Mouse (Mus musculus) fibroblast of lung, adult 2 months (primary cell): ENCODE results near the gene AU022252.
"Not testable (repeated sequence)": the region's sequence is repeated elsewhere in the genome, so short reads cannot be mapped to it uniquely, and the experiment has no call there.

Experiments used
- DNase-seq: peaks from one replicate; pipeline ENCODE4 v3.0.0-alpha.2; 2011; ENCODE audit warnings: low read depth

The AU022252 gene

DNA sequence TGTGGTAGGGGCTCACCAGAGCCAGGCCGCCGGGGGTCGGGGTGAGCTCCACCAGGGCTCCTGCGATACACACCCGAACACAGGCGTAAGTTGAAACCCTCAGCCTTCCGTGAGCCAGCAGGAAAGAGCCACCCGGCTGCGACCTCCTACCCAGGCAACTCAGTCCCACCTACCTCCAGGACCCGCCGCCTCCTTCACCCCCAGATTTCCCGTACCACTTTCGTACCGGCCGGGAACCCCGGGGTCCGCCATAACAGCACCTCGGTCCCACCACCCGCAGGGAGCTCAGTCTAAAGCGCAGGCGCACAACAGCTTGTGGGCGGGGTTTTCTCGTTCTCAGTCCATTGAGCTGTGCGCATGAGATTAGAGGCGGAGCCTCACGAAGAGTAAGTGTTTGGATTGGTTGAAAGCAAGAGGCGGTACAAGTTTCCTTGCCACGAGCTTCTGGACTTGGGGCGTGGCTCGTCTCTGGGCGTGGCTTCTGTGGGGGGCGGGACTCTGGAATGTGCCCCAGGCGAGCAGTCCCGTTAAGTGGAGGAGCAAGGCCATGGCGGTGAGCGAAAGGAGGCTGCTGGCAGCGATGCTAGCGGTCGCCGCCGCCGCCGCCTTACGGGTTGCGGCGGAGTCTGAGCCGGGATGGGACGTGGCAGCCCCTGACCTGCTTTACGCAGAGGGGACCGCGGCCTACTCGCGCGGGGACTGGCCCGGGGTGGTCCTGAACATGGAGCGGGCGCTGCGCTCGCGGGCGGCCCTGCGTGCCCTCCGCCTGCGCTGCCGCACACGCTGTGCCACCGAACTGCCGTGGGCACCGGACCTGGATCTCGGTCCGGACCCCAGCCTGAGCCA, at the start of gene AU022252, which contains the start of gene P3h1:
TSS of gene AU022252 (minus strand) at position 303 of the 846 bp plus-strand sequence.
TSS of gene P3h1 (plus strand) at position 506 of the 846 bp plus-strand sequence.
- DNase-seq = peak; percentile 91

DNA sequence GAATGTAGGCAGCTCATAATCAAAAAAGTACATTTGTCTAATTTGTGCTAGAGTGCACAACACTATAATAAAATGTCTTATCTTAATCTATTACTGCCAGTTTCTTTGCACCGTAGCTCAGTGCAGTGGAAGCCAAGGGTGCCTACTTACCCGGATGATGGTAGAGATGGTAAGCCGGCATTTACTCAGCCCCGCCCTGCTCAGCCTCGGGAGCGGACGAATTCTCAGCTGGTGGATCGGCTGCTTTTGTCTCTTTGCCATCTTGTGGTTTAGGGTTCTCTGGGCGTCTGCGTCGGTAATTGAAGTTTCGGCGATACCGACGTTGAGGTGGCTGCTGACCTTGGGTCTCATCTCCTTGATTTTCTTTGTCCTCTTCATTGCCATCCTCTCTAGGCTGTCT, 46.3 kb upstream of the AU022252 start:
- not testable (repeated sequence) for DNase-seq

DNA sequence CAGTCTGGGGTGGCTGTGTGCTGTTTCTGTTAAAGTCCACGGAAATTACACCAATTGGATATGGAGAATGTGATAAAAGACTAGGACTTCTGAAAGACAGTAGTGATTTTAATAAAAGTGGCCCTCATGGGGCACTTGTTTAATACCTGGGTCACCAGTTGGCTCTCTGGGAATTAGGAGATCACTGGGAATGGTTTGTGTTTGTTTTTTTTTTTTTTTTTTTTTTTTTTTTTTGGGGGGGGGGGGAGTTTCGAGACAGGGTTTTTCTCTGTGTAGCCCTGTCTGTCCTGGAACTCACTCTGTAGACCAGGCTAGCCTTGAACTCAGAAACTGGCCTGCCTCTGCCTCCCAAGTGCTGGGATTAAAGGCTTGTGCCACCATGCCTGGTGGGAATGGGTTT, 43.2 kb upstream of the AU022252 start:
- DNase-seq = no peak

DNA sequence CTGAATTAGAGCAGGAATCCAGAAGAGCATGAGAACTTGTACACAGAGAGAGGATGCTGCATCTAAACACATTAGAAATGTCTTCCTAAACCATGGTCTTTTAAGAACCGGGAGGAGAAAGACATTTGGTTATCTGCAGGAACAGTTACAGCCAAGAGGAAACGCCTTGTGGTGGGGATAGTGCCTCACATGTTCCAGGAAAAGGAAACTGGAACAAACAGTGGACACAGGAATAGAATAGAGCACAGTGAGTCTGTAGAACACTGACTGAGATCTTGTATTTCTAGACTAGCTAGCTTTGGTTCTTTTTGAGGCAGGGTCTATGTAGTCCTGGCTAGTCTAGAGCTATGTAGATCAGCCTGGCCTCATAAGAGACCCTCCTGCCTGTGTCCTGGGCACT, 42.7 kb upstream of the AU022252 start:
- DNase-seq = no peak

DNA sequence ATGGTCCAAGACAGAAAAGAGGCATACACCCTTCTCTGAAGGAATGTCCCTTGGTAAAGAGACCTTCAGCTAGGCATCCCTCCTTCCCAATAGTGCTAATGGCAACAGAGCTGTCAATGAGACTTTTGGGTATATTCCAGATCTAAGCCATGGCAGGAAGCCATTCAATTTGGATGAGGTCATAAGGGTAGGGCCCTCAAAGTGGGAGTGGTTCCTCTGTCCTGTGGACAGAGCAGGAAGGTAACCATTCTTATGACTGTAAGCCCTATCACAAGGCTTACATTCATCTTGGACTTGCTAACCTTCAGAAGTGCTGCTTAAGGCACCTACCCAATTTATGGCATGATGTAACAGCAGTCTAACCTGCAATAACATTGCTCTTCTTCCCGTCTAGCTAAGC, 42.1 kb upstream of the AU022252 start:
- no peak for DNase-seq

DNA sequence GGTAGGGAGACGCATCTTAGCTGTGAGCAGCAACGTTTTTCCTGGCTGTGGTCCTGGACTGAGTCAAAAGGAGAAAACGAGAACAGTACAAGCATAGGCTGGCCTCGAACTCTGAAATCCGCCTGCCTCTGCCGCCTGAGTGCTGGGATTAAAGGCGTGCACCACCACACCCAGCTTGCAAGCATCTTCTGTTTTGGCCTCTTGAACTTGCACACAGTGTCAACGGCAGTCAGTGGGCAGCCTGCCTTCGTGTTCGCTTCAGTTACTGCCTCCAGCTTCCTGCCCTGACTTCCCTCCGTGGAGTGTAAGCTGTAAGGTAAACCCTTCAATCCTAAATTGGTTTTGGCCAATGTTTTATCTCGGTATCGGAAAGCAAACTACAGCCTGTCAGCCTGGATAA, 34.1 kb upstream of the AU022252 start:
- no peak for DNase-seq

DNA sequence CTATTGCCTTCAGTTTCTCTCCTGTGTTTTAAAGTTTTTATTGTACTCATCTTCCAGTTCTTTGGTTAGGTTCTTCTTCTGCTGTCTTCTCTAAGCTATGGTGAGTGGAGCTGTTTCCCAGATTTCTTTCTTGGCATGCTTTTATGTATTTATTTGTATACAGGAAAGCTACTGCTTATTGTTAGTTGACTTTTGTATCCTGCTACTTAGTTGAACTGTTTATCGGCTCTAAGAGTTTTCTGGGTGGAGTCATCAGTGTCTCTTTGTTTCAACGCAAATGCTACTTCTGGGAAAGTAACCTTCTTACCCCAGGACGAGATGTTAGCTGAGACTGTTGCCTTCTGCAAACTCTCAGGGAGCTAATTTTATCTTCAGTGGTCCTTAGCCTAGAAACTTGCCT, 30.9 kb upstream of the AU022252 start:
- no peak for DNase-seq

DNA sequence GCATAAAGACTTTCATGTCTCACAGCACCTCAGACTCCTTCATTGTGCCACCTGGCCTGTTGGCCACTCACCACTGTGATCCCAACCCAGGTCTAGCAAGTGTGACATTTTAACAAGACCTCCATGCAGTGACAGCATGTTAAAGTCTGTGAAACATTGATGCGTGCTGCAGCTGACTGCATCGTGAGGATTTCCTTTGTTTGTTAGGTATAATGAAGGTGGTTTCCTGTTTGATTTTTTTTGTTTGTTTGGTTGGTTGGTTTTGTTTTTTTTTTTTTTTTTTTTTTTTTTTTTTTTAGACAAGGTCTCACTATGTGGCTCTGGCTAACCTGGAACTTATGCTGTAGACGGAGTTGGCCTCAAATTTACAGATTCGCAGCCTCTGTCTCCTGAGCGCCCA, 30.0 kb upstream of the AU022252 start:
- DNase-seq = no peak

DNA sequence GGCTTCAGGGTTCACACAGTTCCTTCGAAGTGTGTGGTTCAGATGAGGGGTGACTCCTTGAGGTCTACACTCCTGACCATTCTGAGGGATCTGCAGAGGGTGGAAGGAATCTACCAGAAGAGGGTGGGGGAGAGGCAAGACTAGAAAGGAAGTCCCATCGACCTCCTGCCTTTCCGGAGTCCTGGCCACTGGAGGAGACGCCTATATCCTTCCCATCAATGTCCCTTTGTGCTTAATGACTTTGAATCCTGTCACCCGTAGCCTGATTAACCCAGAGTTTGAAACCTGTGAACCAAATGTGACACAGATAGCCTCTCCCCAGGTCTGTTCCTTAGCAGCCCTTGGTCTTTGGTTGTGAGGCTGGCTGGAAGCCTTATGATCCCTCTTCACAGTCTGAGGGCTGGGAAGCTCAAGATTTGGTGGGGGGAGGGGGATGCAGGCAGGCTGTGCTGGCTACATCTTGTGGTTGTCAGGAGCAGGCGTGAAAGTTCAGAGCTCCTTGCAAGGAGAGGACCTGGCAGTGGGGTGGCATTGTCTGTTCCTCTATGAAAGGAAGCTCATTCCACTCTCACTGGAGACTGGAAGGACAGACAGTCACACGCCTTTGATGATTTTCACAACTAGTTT, 28.7 kb upstream of the AU022252 start:
- DNase-seq = no peak

DNA sequence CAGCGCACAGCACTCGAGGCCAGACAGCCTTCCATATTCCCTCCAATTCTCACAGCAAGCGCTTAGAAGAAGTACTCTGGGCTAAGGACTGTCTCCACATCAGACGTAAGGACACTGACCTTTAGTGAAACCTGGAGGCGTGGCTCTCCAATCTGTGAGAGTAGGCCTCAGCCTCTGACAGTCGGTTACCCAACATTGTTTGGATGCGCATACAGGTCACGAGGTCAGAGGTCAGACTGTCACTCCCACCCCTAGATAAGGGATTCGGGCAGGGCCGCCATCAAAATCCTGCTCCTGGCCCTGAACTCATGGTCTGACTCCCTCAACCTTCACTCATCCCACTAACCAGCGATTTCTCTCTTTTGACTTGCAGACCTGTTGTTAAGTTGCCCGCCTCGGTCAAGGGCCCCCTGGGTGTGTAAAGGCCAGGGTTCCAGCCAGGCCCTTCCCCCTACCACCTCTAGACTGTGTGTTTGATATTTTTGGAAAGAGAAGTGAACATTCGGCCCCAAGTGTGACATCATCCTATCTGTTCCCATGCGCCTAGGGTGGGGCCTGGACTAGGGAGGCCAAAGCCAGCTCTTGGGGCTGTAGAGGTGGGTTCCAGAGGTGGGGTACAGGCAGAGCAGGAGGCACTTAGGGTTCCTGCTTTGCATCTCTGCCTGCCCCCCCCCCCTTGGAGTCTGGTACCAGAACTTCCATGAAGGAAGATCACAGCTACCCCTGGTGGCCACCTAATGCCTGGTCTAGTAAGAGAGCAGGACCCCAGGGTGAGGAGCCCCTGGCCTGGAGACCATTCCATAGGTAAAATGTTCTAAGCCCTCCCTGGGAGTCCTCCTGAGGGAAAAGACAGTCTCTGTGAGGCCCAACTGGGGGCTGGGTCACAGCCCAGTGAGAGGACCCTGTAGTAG, 27.1 kb upstream of the AU022252 start:
- DNase-seq = no peak

DNA sequence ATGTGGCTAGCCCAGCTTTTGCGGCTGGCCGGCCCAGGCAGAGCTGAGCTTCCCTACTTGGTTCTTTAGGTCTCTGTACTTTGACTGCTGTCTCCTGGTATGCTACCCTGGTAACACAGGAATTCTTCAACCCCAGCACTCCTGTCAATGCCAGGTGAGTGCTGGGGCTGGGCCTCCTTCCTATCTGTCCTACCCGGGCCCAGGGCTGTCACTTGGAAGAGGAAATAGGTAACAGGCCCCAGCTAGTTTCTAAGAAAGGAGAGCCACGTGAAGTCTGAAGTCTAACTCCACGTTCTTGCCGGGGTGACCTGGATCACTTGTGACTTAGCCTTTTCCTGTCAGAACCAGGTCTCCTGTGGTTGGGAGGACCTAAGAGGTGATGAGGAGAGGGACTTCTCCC, 24.6 kb upstream of the AU022252 start:
- DNase-seq = no peak

DNA sequence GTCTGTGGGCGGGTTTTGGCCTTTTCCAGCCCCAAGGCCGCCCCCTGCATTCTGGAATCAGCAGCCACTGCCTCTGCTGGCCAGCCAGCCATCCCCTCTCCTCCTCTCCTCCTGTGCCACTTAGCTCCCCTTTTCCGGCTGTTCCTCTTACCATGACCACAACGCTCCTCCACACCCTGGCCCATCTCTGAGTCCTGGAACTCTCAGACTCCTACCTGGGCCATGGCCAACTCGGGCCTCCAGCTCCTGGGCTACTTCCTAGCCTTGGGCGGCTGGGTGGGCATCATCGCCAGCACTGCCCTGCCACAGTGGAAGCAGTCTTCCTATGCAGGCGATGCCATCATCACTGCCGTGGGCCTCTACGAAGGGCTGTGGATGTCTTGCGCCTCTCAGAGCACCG, 22.8 kb upstream of the AU022252 start, which contains the start of gene Cldn19:
TSS of gene Cldn19 (plus strand) at position 64 of the 400 bp plus-strand sequence.
- DNase-seq = no peak

DNA sequence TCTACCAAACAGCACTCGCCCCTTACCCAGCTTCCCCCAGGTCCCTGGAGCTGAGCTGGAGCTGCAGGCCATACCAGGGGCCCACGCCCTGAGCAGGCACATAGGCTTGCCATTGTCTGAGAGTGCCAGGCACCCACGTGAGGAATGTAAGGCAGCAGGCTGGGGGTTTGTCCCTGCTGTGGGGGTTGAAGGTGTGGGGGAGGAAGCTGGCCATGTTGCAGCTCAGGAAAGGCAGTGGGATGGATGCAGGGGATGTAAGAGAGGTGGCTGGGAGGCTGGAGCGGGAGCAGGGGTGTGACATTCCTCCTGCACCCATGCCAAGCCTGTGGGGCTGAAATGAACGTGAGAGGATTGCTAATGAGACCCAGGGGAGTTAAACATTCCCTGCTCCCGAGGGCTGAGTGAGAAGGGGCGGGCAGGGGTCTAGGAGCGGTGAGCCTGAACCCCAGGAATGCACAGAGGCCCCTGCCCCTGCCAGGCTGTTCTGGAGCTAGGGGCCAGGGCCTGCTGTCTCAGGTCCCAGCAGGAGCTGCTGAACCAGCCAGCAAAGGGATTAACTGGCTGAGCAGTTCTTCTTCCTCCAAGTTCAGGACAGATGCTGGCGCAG, 21.6 kb upstream of the AU022252 start:
- no peak for DNase-seq

DNA sequence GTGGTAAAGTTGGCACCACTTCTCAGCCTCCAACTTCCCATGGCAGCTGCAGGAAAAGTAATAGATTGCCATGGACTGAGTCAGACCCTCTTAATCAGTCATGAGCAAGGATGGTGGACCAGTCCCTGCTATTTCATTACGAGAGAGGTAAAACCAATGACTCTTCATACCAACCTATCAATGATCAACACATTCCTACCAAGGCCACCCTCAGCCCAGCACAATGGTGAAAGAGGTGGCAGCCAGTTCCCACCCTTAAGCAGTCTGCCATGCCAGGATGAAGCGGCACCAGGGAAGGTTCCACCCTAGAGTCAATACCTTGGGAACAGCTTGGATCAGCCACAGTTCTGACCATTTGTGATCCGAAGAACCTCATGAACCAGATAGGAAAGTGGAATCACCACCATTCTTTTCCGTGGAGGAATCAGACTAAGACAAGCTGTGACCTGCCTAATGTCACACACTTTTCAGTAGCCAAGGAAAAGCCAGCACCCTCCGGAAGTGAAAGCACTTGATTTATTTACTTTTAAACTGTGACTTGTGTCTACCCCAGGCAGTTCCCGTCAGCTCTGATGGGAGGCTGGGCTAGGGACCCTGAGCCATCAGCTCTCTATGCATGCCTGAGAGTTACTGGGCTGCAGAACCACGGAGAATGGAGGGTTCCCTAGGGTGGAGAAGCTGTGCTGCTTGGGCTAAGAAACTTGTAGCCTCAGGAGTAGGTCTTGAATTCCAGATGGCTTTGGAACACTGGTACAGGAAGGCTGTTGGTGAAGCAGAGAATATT, 19.7 kb upstream of the AU022252 start:
- no peak for DNase-seq

DNA sequence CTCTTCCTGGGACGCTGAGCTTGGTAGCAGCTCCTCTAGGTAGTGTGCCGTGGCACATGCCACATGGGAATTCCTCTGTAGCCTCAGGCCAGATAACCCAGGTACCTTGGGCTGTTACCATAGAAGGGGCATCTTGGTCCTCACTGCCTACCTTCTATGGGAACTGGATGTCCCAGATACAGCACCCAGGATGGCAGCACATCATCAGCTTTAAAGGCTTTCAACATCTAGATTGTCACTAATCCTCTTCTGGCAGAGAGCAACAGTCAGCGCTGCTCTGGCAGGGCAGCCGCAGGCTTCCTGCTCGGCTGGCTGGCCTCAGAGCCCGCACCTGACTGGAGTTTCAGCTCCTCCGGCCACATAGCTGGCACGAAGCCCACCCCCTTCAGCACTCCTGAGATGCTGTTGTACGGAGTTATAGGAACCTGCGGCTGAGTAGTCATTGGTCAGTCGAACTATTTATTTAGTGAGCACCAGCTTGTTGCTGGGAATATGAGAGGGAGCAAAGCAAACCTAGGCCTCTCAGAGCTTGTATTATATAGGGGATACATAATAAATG, 16.0 kb upstream of the AU022252 start:
- no peak for DNase-seq

DNA sequence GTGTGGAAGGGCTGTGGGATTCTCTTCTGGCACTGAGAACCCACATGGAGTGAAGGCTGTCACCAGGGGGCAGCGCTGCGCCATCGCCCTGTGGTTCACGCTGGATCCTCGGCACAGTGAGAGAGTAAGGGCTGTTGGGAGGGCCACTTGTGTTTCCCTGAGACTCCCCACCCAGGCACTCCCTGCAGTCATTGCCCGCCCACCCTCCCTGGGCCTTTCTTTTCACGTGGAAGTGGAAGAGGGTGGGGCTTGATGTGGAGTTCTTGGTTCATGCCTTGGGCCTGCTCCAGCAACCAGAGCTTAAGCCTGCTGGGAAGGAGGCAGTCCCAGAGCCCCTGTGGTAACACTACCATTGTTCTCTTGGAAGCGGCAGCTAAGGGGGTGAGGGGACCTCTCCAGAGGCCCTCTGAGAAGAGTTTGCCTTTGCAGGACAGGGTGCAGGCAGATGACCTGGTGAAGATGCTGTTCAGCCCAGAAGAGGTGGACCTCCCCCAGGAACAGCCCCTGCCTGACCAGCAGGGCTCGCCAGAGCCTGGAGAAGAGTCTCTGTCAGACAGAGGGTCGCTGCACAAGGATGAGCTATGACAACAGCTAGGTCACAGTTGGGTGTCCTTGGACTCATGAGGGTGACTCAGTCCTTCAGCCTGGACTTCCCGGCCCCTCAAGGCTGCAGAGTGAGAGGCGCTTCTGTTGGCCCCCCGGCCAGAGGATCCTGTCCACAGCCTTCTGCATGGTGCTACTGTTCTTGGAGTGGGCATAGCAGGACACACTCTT, 15.1 kb upstream of the AU022252 start:
- DNase-seq = no peak

DNA sequence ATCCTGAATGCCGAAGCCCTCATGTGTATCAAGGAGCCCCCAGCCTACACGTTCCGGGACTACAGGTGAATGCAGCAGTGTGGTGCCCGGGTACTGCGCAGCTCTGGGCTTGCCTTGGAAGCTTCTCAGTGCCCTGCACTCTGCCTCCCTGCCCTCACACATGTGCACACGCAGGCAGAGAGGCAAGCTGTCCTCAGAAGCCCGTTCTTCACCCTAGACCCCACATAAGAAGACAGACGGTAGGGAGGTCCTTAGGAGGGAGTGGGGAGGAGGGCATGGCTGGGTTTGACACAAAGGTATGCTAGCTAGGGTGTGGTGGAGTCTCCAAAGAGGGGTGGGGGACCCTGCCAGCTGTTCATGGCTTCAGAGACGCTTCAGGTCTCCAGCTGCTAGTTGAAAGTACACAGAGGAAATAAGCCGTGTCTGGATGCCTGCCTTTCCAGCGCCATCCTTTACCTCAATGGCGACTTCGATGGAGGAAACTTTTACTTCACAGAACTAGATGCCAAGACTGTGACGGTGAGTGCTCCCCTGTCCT, 14.2 kb upstream of the AU022252 start:
- DNase-seq = no peak

DNA sequence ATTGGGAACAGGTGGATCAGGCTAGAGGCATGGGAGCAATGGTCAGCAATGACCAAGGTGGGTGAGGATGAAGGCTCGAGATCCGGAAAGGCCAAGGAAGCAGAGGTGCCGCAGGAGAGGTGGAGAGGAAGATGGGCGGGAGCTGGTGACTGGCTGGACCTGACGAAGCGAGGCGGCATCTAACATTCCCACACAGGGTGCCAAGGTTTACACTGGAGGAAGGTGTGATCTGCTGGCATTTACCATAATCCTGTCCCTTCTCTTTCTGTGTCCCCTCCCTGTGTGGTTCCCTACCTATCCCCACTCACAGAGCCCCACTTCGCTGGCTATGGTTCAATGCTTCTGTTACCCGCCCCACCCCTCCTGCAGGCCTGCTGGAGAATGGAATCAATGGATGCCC, 13.4 kb upstream of the AU022252 start:
- DNase-seq = no peak

DNA sequence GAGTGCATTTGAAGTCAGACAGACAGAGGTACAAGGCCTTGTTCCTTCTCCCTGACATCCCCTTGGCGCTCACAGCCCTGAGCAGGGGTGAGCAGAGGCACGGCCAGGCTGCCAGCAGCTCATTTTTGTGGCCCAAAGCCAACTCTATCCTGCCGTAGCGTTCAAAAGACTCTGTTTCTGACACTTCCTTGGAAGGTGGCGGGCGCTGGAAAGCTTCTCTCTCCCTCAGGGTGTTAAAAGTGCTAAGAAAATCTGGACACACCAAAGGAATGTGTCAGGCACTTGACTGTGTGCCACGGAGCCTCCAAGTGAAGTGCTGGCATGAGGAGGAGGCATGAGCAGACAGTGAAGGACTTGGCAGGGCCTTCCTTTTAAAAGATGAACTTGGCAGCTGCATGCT, 13.0 kb upstream of the AU022252 start:
- no peak for DNase-seq
